Mouse (Mus musculus) neutrophil, adult 65 days (primary cell): ENCODE data around the gene Ssty1. TPM values are rescaled to one million over a fixed set of nuclear protein-coding genes. Genes with fewer than 3 reads are reported as not detected.

Source experiments
- total RNA-seq: library from RNA; stranded (reverse); gene quantifications from 2 replicates; pipeline ENCODE4 v1.2.4, GENCODE M21; 2023

Ssty1 gene
- total RNA-seq, result not detected in 2 replicates

DNA sequence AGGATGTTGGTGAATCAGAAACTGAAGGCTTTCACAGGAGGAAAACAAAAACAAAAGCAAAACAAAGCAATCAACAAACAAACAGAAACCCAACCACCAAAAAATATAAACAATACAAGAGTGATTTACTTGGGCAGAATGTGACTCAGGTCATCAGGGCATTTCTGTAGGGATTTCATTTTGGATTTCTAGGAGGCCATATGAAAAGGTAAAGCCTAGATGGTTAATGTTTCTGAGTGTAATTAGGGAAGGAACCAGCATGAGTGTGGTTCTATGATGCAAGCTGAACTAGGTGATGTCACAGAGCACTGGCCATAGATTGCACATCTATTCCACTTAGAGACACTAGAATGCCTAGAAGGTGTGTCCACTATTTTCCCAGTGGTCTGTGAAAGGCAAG is at the start of gene Ssty1:
Ssty1 (plus strand) TSS at position 301 of the 400 bp plus-strand sequence.

DNA sequence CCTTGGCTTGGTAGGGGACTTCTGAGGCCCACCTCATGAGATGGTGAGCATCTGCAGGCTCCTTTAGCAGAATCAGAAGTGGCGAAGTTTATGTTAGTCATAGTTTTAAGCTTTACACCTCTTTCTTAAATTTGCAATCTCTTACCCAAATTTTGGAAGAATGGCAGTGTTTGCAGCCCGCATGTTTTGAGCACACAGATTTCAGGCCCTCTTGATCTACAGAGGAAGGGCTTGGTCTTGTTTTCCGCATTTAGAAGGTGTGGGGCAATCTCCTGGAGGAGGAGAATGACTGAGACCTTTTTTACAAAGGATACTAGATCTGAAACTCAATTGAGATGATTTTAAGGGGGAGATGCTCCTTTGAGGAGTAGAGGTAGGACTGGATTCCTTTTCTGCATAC is 27.2 kb upstream of the Ssty1 start, which contains the start of gene Gm21764:
Gm21764 (minus strand) TSS at position 101 of the 400 bp plus-strand sequence.

Other genes starting within 250 kb of the Ssty1 start
- not detected in 2 replicates for gene Gm21904, start 242.8 kb upstream of the Ssty1 start, total RNA-seq
- gene Gm20772, start 214.4 kb upstream of the Ssty1 start, total RNA-seq, result not detected in 2 replicates
- not detected in 2 replicates for gene Gm20831, start 214.4 kb upstream of the Ssty1 start, total RNA-seq
- gene Srsy, start 151.8 kb upstream of the Ssty1 start, total RNA-seq, result not detected in 2 replicates
- not detected in 2 replicates for gene Gm21764, start 27.3 kb upstream of the Ssty1 start, total RNA-seq